Mouse (Mus musculus) thymus, postnatal 0 days (tissue): ENCODE measurements around the gene Pde2a. TPM values are rescaled to one million over a fixed set of nuclear protein-coding genes. Genes with fewer than 3 reads are reported as not detected.

ENCODE experiments used
- DNase-seq: peaks from one replicate; pipeline ENCODE4 v3.0.0-alpha.2; 2015; ENCODE audit warnings: low spot score
- polyA plus RNA-seq: library from polyadenylated mRNA; unstranded; fragments of >200 nt; fragmentation: Nextera tagmentation; extraction: Ambion mirVana; gene quantifications from 2 replicates; pipeline ENCODE4 v1.2.1, GENCODE M21; 2015

Gene Pde2a
- 5.7 and 7.9 TPM in 2 replicates for polyA plus RNA-seq

DNA sequence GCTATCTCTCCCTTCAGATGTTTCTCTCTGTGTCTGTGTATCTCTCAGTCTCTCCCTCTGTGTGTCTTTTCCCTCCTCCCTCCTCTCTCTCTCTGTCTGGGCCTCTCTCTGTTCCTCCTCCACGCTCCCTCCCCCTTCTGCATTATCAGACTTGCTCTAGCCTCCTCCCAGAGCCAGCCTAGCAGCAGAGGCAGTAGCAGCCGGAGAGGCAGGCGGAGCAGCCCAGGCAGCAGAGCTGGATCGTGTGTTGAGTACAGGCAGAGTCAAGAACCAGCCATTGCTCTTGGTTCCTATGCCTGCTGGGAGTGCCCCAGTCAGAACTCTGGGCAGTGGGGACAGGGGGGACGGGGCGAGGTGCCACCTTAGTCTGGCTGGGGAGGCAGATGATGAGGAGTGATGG lies at the start of gene Pde2a:
TSS of gene Pde2a (plus strand) at position 163 of the 400 bp plus-strand sequence.
- DNase-seq, result no peak

DNA sequence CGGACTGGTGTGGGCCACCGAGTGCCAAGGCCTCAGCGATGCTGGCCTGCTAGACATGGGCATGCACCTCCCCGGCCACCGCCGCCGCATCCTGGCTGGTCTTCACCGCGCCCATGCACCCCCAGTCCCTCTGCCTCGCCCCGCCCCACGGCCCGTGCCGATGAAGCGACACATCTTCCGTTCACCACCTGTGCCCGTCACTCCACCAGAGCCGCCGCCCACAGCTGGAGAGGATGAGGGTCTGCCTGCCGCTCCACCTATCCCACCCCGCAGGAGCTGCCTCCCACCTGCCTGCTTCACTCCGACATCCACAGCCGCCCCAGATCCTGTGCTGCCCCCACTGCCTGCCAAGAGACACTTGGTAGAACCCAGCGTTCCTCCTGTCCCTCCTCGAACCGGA lies 48.4 kb upstream of the Pde2a start:
- DNase-seq, result no peak

DNA sequence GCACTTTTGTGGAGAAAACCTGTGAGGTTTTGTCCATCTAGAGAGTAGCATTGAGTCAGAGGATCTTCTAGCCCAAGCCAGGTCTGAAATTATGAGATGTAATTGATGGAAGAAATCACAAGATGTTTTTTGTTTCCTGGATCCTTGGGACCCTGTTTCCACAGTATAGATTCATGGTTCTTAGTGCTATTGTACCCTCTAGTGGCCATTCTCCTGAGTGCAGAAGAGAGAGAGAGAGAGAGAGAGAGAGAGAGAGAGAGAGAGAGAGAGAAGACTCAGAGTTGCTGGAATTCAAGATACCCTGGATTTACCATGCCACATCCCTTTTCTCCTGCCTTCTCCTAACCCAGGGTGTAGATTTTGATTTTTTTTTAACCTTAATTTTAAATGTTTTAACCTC lies 47.3 kb upstream of the Pde2a start:
- peak; percentile 69 for DNase-seq

DNA sequence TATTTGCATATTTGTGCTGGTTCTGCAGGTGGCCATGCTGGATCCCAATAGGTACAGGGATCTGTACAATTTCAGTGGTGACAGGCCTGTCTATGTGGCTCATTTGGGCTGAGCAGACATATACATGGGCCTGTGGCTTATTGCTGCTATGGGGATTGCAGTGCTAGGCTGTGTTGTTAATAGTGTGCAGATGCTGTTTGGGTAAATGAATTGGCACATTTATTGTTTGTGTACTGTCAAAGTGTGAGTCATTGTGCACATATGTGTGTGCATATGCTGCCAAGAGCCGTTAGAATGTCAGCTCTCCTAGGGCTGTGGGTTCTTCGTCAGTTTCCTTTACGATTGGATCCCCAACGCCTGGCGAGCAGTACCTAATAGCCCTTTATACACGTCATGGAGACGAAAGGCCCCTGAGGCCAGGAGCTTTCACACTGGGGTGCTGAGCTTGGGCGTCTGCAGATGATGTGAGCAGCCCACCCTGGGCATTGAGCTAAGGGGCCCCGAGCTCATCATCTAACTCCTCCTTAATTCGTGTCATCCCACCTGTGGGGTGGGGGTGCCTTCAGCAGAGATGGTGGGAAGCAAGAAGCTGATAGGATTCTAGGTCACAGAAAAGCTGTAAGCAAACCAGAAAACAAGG lies 44.7 kb upstream of the Pde2a start:
- no peak for DNase-seq

DNA sequence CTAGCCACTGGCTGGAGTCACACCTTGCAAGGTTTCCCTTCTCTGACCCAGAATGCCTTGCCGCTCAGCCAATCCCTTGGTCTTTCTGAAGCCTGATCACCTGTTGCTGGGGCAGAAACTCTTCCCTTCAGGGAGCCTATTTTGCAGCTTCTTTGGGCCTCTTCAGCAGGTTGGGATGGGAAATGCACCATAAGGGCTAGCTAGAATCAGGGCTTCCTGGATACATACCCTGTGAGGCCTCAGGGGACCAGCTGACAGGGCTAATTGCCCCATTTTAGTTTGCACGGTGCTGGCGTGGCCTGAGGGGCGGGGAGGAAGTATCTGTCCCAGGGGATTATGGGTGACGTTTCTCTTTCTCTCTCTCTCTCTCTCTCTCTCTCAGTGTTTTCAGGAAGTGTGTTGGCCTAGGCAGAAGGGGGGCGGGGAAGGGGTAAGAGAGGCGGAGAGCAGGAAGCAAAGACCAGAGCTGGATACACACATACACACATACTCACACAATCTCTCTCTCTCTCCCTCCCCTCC lies 43.7 kb upstream of the Pde2a start:
- peak; percentile 87 for DNase-seq

DNA sequence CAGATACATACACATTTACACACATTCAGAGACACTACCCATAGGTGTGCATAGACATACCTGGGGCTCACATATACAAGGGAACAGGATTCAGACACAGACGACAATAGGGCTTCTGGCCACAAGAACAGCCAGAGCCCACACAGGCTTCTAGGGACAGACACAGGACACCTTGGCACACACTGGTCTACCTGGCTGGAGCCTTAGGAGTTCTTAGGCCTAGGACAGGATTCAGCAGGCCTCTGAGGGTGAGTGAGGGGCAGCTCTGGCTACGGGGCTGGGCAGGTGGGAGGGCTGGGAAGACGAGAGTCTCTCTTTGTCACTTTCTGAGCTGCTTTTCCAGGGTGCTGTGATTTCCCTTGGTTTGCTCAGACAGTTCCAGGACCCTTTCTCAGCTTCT lies 43.2 kb upstream of the Pde2a start:
- no peak for DNase-seq

DNA sequence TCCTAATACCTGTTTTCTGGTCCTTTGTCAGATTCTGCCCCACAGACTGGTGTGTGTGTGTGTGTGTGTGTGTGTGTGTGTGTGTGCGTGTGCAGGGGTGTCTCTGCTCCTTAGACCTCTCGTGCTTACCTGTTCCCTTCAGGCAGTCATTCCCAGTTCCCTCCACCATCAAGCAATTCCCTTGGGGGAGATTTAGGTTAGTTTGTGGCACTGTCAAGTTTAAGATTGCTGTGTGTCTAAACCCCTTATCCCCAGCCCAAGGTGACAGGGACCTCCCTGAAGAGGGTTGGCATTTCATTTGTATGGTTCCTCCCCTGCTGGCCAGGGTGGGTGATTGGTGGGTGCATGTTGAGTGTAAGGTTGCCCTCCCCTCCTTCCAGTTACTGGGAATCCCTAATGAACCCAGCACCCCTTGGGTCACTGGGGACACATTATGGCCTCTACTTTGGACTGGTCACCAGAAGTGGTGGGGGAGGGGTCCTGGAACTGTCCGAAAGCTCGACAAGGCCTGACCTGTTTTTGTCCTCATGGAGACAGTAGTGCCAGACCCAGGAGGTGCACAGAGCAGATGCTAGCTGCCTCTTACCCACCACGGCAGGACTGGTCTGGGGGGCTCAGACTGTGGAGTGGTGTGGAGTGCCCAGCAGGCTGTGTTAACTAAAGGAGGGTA lies 42.6 kb upstream of the Pde2a start:
- peak; percentile 31 for DNase-seq

DNA sequence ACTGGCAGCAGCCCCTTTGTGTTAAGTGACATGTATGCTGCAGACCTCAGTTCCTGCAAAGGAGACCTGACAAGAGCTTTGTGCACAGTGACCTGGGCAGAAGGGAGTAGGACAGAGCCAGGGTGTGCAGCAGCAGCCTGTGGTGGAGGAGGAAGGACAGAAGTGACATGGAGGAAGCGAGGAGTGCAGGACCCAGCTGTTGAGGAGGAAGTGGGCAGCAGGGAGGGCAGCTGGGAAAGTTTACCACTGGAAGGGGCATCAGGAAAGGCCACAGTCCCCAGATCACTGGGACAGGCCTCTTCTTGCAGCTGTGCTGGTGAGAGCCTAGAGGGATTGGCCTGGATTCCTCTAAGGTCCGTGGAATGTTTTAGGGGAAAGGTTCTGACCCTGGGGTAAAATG lies 41.8 kb upstream of the Pde2a start:
- no peak for DNase-seq

DNA sequence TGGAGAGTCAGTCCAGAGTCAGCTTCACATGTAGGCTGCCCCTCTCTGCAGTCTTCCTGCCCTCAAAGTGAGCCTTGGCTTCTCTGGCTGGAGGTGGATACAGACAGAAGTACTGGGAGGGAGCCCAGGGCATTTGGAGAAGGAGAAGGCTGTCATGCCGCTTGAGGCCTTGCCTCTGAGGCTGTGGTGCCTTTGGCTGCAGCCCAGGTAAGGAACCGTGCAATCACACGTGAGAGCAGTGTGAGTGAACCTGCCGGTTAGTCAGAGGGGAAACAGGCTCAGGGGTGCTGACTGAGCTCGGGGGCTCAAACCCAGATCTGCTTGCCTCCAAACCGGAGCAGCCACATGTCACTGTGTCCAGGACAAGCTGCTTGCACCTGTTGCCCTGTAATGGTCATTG lies 40.0 kb upstream of the Pde2a start:
- no peak for DNase-seq

DNA sequence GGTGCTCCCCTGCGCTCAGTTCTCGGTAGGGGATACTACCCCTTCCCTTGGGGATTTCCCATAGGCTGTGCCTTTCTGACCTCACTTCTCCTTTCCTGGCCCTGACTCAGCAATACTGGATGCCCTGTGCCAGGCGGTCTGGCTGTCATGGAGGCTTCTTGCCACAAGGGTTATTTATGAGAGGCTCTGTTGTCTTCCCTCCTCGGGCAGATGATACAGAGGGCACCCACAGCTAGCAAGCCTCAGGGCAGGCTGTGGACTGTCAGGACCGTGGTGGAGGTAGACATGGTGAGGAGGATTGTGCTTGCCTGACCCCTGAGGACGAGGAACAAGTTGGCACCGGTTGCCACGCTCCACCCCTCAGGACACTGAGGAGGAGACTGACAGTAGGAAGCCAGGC lies 39.1 kb upstream of the Pde2a start:
- DNase-seq, result no peak

DNA sequence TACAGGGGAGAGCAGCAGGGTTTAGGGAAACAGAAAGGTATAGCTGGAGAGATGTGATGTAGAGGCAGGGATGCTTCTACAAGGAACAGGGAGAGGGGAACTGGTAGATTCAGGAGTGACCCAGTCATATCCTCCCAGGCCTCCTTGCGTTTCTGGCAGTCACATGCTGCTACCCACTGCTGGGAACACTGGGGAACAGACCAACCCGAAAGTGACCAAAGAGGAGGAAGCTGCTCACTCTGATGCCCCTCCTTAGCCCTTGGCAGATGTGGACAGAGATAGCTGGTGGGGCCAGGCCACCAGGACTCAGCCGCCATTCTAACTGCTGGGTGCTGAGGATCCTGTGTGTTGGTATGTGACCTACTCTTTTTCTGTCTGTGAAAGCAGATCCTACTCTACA lies 37.7 kb upstream of the Pde2a start:
- DNase-seq, result no peak

DNA sequence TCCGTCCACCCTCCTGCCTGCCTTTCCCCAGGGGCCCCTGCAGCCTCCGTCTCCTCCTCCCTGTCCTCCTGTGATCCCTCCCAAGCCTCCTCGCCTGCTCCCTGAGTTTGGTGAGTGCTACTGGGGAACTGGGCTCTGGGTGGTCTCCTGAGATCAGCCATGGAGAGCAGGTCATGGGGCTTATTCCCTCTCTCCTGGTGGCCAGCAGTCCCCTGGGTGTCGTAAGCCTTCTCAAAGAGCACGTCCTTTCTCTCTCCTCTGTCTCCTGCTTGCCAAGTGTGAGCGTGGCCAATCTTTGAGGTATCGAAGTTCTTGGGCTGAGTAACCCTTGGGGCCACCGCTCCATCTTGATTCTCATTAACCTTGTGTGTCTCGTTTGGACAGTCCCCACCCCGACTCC lies 36.6 kb upstream of the Pde2a start:
- no peak for DNase-seq

DNA sequence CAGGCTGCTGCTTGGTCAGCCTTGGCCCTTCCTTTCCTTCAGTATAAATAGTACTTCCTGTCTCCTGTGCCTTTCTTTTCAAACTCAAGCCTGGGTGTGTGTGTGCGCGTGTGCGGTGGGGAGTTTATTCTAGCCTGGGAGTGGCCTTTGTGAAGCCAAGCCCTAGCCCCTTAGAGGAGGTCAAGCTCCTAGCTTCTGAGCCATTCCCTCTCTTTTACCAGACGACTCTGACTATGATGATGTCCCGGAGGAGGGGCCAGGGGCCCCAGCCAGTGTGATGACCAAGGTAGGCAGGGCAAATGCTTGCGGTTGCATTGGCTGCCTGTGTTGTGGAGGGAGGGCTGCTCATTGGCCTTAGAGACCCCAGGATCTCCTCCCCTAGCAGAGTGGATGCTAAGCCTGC lies 36.2 kb upstream of the Pde2a start:
- no peak for DNase-seq

DNA sequence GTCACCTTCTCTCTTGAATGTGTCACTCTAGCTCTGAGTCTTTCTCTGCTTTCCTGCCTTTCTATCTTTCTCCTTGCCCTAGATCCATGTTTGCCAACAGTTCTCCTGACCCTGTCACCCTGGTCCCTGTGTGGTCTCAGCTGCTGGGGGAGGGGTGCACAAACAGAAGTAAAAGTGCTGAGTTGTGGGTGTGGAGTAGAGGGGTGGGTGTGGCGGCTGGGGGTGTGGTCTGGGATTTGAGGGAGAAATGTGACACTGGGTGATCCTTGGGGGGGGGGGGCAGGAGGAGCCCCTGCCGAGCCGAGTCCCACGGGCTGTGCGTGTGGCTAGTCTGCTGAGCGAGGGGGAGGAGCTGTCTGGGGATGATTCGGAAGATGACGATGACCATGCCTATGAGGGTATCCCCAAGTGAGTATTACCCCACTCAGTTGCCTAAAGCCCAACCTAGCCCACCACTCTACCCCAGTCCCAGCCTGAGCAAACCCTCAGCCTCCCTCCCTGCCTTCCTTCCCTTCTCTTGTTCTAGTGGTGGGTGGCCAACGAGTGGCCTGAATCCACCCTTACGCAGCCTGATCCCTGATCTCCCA lies 35.5 kb upstream of the Pde2a start:
- no peak for DNase-seq

DNA sequence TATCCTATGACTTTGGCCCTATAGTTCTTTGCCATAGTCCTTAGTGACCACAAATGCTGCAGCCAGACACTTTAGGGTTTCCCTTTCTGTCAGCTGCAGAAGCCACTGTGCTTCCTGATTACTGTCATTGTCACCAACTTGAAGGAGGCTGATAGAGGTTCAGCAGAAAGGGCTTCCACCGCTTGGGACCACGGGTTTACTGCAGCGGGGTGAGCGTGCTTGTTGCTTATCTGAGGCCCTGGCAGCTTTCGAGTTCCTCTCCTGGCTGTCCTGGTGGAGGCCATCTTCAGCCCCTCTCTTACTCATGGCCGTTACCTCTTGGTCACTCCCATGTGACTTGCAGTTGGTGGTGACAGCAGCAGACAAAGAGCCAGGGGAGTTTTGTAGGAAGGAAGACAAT lies 32.2 kb upstream of the Pde2a start:
- no peak for DNase-seq

DNA sequence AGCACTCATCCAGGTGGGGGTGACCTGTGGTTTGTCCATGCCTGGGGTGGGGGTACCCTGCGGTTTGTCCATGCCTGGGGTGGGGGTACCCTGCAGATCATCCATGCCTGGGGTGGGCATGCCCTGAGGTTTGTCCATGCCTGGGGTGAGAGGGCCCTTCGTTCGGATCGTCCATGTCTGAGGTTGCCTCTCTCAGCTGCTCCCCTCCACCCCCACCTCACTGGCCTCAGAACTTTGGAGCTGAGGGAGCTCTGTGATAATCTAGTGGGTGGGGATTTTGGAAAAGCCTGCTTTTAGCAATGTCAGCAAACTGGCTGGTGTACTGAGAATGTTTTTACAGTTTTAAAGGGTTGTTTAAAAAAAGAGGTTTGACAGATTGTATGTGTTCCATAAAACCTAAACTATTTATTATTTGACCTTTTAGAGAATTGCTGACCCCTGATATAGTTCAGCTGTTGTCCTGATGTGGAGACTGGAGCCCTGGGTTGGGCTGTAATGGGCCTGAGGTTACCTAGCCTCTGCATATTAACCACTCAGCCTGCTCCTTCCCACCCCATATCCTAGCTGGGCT lies 29.5 kb upstream of the Pde2a start:
- no peak for DNase-seq

DNA sequence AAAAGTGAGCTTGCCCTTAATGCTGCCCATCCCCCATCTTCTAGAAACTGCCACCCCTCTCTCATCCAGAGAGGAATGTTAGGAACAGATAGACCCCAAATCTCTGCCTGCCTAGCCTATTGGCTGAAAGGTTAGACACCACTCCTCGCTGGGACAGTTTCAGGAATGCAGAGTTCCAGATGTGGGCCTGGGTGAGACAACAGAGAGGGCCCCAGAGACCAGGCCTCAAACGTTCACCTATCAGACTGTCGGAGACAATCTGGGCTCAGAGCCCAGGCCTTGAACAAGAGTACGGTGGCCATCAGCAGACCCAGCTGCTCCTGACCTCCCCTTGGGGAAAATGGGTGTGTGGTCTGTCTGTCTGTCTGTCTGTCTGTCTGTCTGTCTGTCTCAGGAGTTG lies 28.5 kb upstream of the Pde2a start:
- no peak for DNase-seq

DNA sequence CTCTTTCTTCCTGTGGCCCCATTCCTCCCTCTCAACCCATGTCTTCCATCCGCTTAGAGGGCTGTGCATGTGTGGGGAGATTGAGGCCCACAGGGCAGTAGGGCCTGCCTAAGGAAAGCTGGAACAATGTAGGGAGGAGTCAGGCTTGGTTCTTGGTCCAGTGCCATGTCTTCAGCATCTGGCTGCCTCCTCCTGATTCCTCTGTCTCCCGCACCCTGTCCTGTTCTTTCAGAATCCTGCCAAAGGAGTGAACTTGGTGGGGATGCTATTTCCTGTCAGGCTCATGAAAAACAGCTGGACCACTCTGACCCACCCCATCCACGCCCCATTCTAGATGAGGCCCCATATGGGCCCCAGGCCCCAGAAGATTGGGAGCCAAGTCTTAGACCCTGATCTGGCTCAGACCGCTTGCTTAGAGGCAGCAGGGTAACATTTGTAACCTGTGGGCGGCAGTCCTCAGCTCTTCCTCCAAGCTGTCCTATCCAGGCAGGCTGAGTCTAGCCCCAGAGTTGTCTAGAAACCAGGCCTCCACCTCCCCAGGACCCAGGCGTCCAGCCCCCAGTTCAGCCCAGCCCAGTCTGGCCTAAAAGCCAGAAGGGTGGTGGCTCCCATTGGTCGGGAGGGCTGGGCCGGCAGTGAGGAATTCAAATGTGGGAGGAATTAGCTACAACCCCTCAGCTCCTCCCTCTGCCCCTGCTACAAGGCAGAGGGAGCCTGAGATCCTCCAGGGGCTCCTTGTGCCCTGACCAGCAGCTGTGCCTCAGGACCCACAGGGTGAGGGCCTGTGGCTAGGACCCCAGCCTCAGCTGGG lies 27.6 kb upstream of the Pde2a start:
- no peak for DNase-seq

DNA sequence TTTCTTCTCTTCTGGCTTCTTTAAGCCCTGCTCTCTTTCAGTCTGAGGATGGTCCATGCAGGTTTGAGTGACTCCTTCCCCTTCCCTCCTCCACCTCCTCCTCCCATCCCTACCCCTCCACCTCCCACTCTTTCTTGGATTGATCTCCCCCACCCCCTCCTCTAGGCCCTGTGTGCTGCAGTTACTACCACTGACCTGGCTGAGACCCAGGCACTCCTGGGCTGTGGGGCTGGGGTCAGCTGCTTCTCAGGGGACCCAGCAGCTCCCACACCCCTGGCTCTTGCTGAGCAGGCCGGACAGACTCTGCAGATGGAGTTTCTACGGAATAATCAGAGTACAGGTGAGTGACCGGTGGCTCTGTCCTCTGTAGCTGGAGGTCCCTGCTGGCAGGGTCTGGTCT lies 26.9 kb upstream of the Pde2a start:
- DNase-seq, result no peak

DNA sequence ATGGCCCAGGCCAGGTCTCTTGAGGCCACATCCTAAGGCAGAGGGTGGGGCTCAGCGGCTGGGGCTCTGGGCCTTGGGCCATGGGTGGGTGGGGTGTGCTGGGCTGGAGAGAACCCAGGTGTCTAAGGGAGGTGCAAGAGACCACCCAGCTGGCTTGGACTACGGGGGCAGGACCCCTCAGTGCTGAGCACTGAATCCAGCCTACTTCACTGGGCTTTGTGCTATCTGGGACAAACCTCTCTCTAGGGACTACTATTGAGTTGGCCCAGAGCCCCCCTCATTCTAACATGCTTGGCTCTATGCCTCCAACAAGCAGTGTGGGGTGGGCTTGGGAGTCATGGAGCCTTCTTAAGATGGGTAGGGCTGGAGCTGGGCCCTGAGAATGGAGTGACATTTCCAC lies 26.0 kb upstream of the Pde2a start:
- no peak for DNase-seq

DNA sequence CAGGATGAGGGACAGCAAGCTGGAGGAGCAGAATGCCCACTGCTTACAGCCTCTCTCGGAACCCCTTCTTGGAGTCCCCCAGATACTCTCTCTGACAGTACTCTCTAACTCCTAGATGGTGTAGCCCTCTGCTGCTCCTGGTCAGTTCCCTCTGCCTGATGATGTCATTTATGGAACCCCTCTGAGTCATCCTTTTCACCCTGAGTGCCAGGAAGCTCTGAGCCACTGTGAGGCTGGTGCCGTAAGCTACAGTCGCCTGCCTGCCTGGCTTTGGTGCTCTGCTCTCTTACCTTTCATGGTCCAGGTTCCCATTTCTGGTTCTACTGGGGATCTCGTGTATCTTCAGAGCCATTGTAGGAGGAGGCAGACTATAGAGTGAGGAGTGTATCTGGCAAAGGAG lies 24.3 kb upstream of the Pde2a start:
- DNase-seq, result no peak

DNA sequence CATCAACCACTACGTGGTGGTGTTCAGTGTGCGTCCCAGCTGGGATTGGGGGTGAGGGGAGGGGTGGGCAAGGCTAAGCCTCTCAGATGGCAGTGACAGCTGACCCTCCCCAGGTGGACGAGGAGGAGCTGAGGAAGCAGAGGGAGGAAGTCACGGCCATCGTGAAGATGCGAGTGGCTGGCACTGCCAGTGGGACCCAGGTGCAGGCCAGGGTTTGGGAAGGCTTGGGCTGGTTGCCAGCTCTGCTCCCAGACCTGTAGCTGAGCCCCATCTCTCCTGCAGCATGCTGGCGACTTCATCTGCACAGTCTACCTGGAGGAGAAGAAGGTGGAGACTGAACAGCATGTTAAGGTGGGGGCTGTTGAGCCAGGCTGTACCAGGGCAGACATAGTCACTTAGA lies 20.0 kb upstream of the Pde2a start:
- DNase-seq, result no peak
